Mouse (Mus musculus) C3H10T1/2 (cell line): Measurements from ENCODE around the gene Usp12. TPM values are rescaled to one million over a fixed set of nuclear protein-coding genes. Genes with fewer than 3 reads are reported as not detected.

Experiments
- polyA plus RNA-seq, 2 experiments: library from polyadenylated mRNA; unstranded; fragments of >200 nt; fragmentation: generic; extraction: Trizol; gene quantifications; one replicate each; pipeline ENCODE4 v1.2.1; 2012; ENCODE audit warnings: missing spikeins in 2 of 2

Usp12 gene
- polyA plus RNA-seq, result 1 to 10 TPM; 1.6 to 7.1 TPM

DNA sequence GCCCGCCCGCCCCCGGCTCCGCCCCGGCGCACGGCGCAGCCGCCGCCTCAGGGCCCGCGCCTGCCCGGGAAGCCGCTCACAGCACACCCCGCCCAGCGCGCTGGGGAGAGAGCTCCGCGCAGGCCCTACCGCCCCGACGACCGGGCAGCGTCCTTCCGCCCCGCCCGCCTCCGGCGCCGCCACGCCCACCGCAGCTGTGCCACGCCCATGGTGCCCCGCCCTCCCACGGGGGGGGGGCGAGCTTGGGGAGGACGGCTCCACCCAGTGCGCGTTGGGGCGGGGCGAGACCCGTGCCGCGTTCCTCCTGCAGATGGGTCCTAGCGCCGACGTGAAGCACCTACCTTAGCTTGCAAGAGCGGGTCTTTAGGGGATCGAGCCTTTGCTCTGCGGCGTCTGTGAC lies at the start of gene Usp12:
Gene Usp12 (minus strand): TSS at position 154 of the 400 bp plus-strand sequence.

DNA sequence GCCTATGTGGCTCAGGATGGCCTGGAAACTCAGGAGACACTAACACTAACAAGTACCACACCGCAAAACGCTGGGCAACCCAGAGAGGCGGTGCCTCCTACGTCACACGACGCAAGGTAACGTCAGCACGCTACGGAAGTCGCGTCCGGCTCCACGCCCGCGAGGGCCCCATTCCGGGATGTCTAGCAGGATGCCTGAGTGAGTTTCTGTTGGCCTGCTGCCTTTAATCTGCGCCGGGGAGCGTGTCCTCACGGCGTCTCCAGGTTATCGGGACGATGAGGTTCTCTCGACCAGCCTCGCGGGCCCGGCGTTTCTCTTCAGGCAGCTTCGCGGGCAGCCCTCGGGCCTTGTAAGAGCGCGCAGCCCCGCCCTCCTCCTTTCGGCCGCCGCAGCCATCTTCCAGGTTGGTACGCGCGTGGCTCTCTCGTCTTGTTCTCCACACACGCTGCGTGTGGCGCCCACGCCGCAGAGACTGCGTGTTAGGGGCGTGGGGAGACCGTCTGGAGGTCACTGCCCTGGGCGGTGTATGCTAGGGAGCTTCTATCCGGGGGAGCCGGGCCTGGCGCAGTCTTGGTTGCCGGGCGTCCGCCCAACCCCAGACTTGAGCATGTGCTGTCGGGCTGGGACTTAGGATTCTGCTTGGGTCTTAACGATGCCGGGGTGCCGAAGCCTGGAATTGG lies 38.1 kb upstream of the Usp12 start, which contains the start of gene Rpl21:
Gene Rpl21 (plus strand): TSS at position 122 of the 680 bp plus-strand sequence.

Other genes with a start within 250 kb of the Usp12 start
- not detected for gene Gm3415, start 238.9 kb downstream of the Usp12 start, polyA plus RNA-seq
- gene Gpr12, start 209.8 kb downstream of the Usp12 start, polyA plus RNA-seq, result not detected
- 100 to 1,000 TPM; 417 to 436 TPM for gene Rpl21, start 37.9 kb upstream of the Usp12 start, polyA plus RNA-seq
- gene Rasl11a, start 50.1 kb upstream of the Usp12 start, polyA plus RNA-seq, result under 1 TPM; 0.25 to 0.60 TPM
- gene Gtf3a, start 153.7 kb upstream of the Usp12 start, polyA plus RNA-seq, result 10 to 100 TPM; 70.4 to 99.4 TPM
- gene Mtif3, start 168.8 kb upstream of the Usp12 start, polyA plus RNA-seq, result 10 to 100 TPM; 10.8 to 20.6 TPM